Mouse (Mus musculus) CH12.LX (cell line): Measurements from ENCODE around the gene Tfg. TPM values are rescaled to one million over a fixed set of nuclear protein-coding genes. Genes with fewer than 3 reads are reported as not detected.

ENCODE experiments used
- DNase-seq: peaks from one replicate; pipeline ENCODE4 v3.0.0-alpha.2; 2013; ENCODE audit errors: extremely low read depth
- H3K27ac ChIP-seq: 2 replicates; pipeline ENCODE4 v1.5.1; 2012; ENCODE audit warnings: low read depth, mild to moderate bottlenecking, control low read depth, moderate library complexity; ENCODE audit not compliant: insufficient read depth
- H3K27me3 ChIP-seq: replicated peaks from 2 replicates; pipeline ENCODE3; 2012; ENCODE audit warnings: inconsistent platforms
- H3K36me3 ChIP-seq, 2 experiments: replicated peaks in 1 of 2; 2 replicates each; pipeline versions ENCODE3 to v1.6.1; 2012; ENCODE audit warnings: inconsistent platforms in 1 of 2, low read length in 1 of 2, mild to moderate bottlenecking in 1 of 2, mixed read lengths in 1 of 2, moderate library complexity in 1 of 2; ENCODE audit not compliant: control insufficient read depth in 1 of 2, insufficient read depth in 1 of 2
- H3K4me1 ChIP-seq, 2 experiments: 2 replicates each; pipeline ENCODE4 v1.6.1; 2012; ENCODE audit warnings: inconsistent platforms in 1 of 2, moderate library complexity in 1 of 2; ENCODE audit not compliant: insufficient read depth in 2 of 2, control insufficient read depth in 1 of 2
- H3K4me2 ChIP-seq: 2 replicates; pipeline ENCODE4 v1.6.1; 2012; ENCODE audit warnings: low read depth, mild to moderate bottlenecking, control low read depth; ENCODE audit not compliant: poor library complexity, insufficient read depth, severe bottlenecking
- H3K4me3 ChIP-seq, 3 experiments: fragments of 150-350 bp in 1 of 3; sonication (generic) in 1 of 3; replicated peaks in 1 of 3; 2 replicates each; pipeline versions ENCODE3 to v1.5.1; 2011 to 2012; ENCODE audit warnings: low read depth in 2 of 3, low read length in 2 of 3, mild to moderate bottlenecking in 2 of 3, moderate library complexity in 2 of 3, control low read depth in 1 of 3, improper control_type of control experiment in 1 of 3, inconsistent platforms in 1 of 3, mixed read lengths in 1 of 3; ENCODE audit not compliant: poor library complexity in 1 of 3
- H3K79me2 ChIP-seq: replicated peaks from 2 replicates; pipeline ENCODE4 v1.6.1; 2012; ENCODE audit warnings: mild to moderate bottlenecking, moderate library complexity; ENCODE audit not compliant: control insufficient read depth, poor library complexity, insufficient read depth, severe bottlenecking; ENCODE audit errors: extremely low read depth
- H3K9ac ChIP-seq: 2 replicates; pipeline ENCODE4 v1.6.1; 2012; ENCODE audit warnings: low read depth, mild to moderate bottlenecking, control low read depth, moderate library complexity; ENCODE audit not compliant: insufficient read depth
- H3K9me3 ChIP-seq: replicated peaks from 2 replicates; pipeline ENCODE3; 2012; ENCODE audit warnings: low read length, inconsistent platforms, mixed read lengths
- BHLHE40 ChIP-seq: IDR thresholded peaks from 2 replicates; pipeline ENCODE4 v1.6.1; 2011; ENCODE audit warnings: mild to moderate bottlenecking, low read depth, low read length, improper control_type of control experiment
- CHD1 ChIP-seq: IDR thresholded peaks from 2 replicates; pipeline ENCODE4 v1.6.1; 2012; ENCODE audit warnings: low read depth, low read length, improper control_type of control experiment, inconsistent platforms
- CHD2 ChIP-seq: IDR thresholded peaks from 2 replicates; pipeline ENCODE4 v1.6.1; 2011; ENCODE audit warnings: low read length, improper control_type of control experiment
- CTCF ChIP-seq, 2 experiments: IDR thresholded peaks in 1 of 2; conservative IDR thresholded peaks in 1 of 2; 2 replicates each; pipeline ENCODE4 v1.5.1; 2011 to 2012; ENCODE audit warnings: low read depth in 2 of 2, low read length in 2 of 2, improper control_type of control experiment in 1 of 2, inconsistent platforms in 1 of 2, mild to moderate bottlenecking in 1 of 2, moderate library complexity in 1 of 2
- E2F4 ChIP-seq: IDR thresholded peaks from 2 replicates; pipeline ENCODE4 v1.6.1; 2011; ENCODE audit warnings: low read depth, low read length, improper control_type of control experiment; ENCODE audit not compliant: insufficient replicate concordance
- ELF1 ChIP-seq: IDR thresholded peaks from 2 replicates; pipeline ENCODE4 v1.6.1; 2014; ENCODE audit warnings: low read depth, mild to moderate bottlenecking, inconsistent platforms, low read length, improper control_type of control experiment
- EP300 ChIP-seq: IDR thresholded peaks from 2 replicates; pipeline ENCODE4 v1.6.1; 2011; ENCODE audit warnings: low read length, improper control_type of control experiment
- ETS1 ChIP-seq: conservative IDR thresholded peaks from 2 replicates; pipeline ENCODE4 v1.6.1; 2012; ENCODE audit warnings: low read depth, mild to moderate bottlenecking, inconsistent platforms, low read length, improper control_type of control experiment, moderate library complexity
- GABPA ChIP-seq: IDR thresholded peaks from 2 replicates; pipeline ENCODE4 v1.6.1; 2012; ENCODE audit warnings: low read depth, low read length, improper control_type of control experiment, inconsistent platforms; ENCODE audit not compliant: insufficient replicate concordance
- HCFC1 ChIP-seq: IDR thresholded peaks from 2 replicates; pipeline ENCODE4 v1.6.1; 2012; ENCODE audit warnings: low read depth, mild to moderate bottlenecking, inconsistent platforms, low read length, improper control_type of control experiment
- IRF4 ChIP-seq: IDR thresholded peaks from 2 replicates; pipeline ENCODE4 v1.6.1; 2014; ENCODE audit warnings: low read depth, mild to moderate bottlenecking, inconsistent platforms, low read length, improper control_type of control experiment
- JUN ChIP-seq: IDR thresholded peaks from 2 replicates; pipeline ENCODE4 v1.6.1; 2011; ENCODE audit warnings: low read depth, mild to moderate bottlenecking, low read length, improper control_type of control experiment, moderate library complexity; ENCODE audit not compliant: insufficient read depth
- JUND ChIP-seq: conservative IDR thresholded peaks from 2 replicates; pipeline ENCODE4 v1.6.1; 2011; ENCODE audit warnings: low read depth, low read length, improper control_type of control experiment
- KAT2A ChIP-seq: IDR thresholded peaks from 2 replicates; pipeline ENCODE4 v1.6.1; 2012; ENCODE audit warnings: low read length, improper control_type of control experiment, inconsistent platforms; ENCODE audit not compliant: insufficient replicate concordance
- MAFK ChIP-seq: IDR thresholded peaks from 2 replicates; pipeline ENCODE4 v1.6.1; 2011; ENCODE audit warnings: low read length, improper control_type of control experiment; ENCODE audit not compliant: insufficient replicate concordance
- MAX ChIP-seq: IDR thresholded peaks from 2 replicates; pipeline ENCODE4 v1.6.1; 2011; ENCODE audit warnings: low read length, improper control_type of control experiment
- MAZ ChIP-seq: IDR thresholded peaks from 2 replicates; pipeline ENCODE4 v1.6.1; 2012; ENCODE audit warnings: low read depth, mild to moderate bottlenecking, inconsistent platforms, low read length, improper control_type of control experiment, moderate library complexity
- MEF2A ChIP-seq: IDR thresholded peaks from 2 replicates; pipeline ENCODE4 v1.6.1; 2014; ENCODE audit warnings: low read depth, mild to moderate bottlenecking, inconsistent platforms, low read length, improper control_type of control experiment, borderline replicate concordance
- MXI1 ChIP-seq: IDR thresholded peaks from 2 replicates; pipeline ENCODE4 v1.6.1; 2011; ENCODE audit warnings: mild to moderate bottlenecking, low read depth, low read length, improper control_type of control experiment
- MYC ChIP-seq: IDR thresholded peaks from 2 replicates; pipeline ENCODE4 v1.6.1; 2011; ENCODE audit warnings: low read depth, mild to moderate bottlenecking, improper control_type of control experiment, low read length
- NELFE ChIP-seq: IDR thresholded peaks from 2 replicates; pipeline ENCODE4 v1.6.1; 2011; ENCODE audit warnings: low read depth, low read length, improper control_type of control experiment
- NRF1 ChIP-seq: IDR thresholded peaks from 2 replicates; pipeline ENCODE4 v1.6.1; 2014; ENCODE audit warnings: low read depth, mild to moderate bottlenecking, inconsistent platforms, low read length, improper control_type of control experiment, moderate library complexity
- PAX5 ChIP-seq: IDR thresholded peaks from 2 replicates; pipeline ENCODE4 v1.6.1; 2012; ENCODE audit warnings: low read length, inconsistent platforms, mixed read lengths
- POLR2A ChIP-seq: IDR thresholded peaks from 2 replicates; pipeline ENCODE4 v1.6.1; 2011; ENCODE audit warnings: low read depth, mild to moderate bottlenecking, improper control_type of control experiment, low read length
- POLR2AphosphoS2 ChIP-seq: IDR thresholded peaks from 2 replicates; pipeline ENCODE4 v1.6.1; 2011; ENCODE audit warnings: low read depth, low read length, improper control_type of control experiment
- RAD21 ChIP-seq: IDR thresholded peaks from 2 replicates; pipeline ENCODE4 v1.6.1; 2011; ENCODE audit warnings: low read depth, mild to moderate bottlenecking, low read length, improper control_type of control experiment, moderate library complexity
- RCOR1 ChIP-seq: conservative IDR thresholded peaks from 2 replicates; pipeline ENCODE4 v1.6.1; 2012; ENCODE audit warnings: low read depth, mild to moderate bottlenecking, inconsistent platforms, low read length, improper control_type of control experiment
- SIN3A ChIP-seq: IDR thresholded peaks from 2 replicates; pipeline ENCODE4 v1.6.1; 2012; ENCODE audit warnings: low read length, improper control_type of control experiment, inconsistent platforms
- SMC3 ChIP-seq: IDR thresholded peaks from 2 replicates; pipeline ENCODE4 v1.6.1; 2011; ENCODE audit warnings: low read depth, low read length, improper control_type of control experiment
- TBP ChIP-seq: conservative IDR thresholded peaks from 2 replicates; pipeline ENCODE4 v1.6.1; 2011; ENCODE audit warnings: low read depth, low read length, improper control_type of control experiment
- TCF12 ChIP-seq: IDR thresholded peaks from 2 replicates; pipeline ENCODE4 v1.6.1; 2014; ENCODE audit warnings: low read depth, mild to moderate bottlenecking, inconsistent platforms, low read length, improper control_type of control experiment
- UBTF ChIP-seq: IDR thresholded peaks from 2 replicates; pipeline ENCODE4 v1.6.1; 2012; ENCODE audit warnings: low read depth, mild to moderate bottlenecking, inconsistent platforms, low read length, improper control_type of control experiment, moderate library complexity
- USF1 ChIP-seq: IDR thresholded peaks from 2 replicates; pipeline ENCODE4 v1.6.1; 2014; ENCODE audit warnings: low read depth, mild to moderate bottlenecking, inconsistent platforms, low read length, improper control_type of control experiment
- USF2 ChIP-seq: conservative IDR thresholded peaks from 2 replicates; pipeline ENCODE4 v1.6.1; 2011; ENCODE audit warnings: low read depth, low read length, improper control_type of control experiment
- ZC3H11A ChIP-seq: IDR thresholded peaks from 2 replicates; pipeline ENCODE4 v1.6.1; 2012; ENCODE audit warnings: low read depth, mild to moderate bottlenecking, inconsistent platforms, low read length, improper control_type of control experiment
- ZKSCAN1 ChIP-seq: IDR thresholded peaks from 2 replicates; pipeline ENCODE4 v1.6.1; 2012; ENCODE audit warnings: low read depth, inconsistent platforms, low read length, improper control_type of control experiment, borderline replicate concordance
- ZMIZ1 ChIP-seq: IDR thresholded peaks from 2 replicates; pipeline ENCODE4 v1.6.1; 2012; ENCODE audit warnings: low read depth, mild to moderate bottlenecking, inconsistent platforms, low read length, improper control_type of control experiment
- ZNF384 ChIP-seq: IDR thresholded peaks from 2 replicates; pipeline ENCODE4 v1.6.1; 2012; ENCODE audit warnings: low read depth, low read length, improper control_type of control experiment, inconsistent platforms
- dilution Hi-C: fragments of 300-500 bp; cut with MboI; formaldehyde crosslinking; loops from 2 replicates; pipeline ENCODE4 v1.14.3; 2020; ENCODE audit warnings: low sequenced_read_pairs; ENCODE audit not compliant: extremely low pct_unique_long_range_greater_than_20kb, extremely low pct_ligation_motif_present
- in situ Hi-C: fragments of 300-500 bp; cut with MboI; formaldehyde crosslinking; loops from 3 replicates; pipeline ENCODE4 v1.14.3; 2019; ENCODE audit warnings: low sequenced_read_pairs, low pct_ligation_motif_present, low pct_unique_long_range_greater_than_20kb, mixed read lengths
- polyA plus RNA-seq: library from polyadenylated mRNA; unstranded; fragments of >175 nt; gene quantifications from 2 replicates; pipeline ENCODE4 v1.2.1, GENCODE M21; 2012; ENCODE audit warnings: low read depth; ENCODE audit not compliant: insufficient read length
- total RNA-seq, 2 experiments: library from RNA; depleted of rRNA; stranded (reverse); fragments of 300-350 nt in 1 of 2; fragments of >200 nt in 1 of 2; gene quantifications; 2 replicates each; pipeline ENCODE4 v1.2.3; 2012 to 2014

Tfg gene
- total and polyA plus RNA-seq, 3 experiments, result 54.2 to 132 (median 103) TPM

- no peak for TF ChIP-seq ZKSCAN1
- TF ChIP-seq ZMIZ1, result no peak
- no peak for TF ChIP-seq CHD2
- TF ChIP-seq MAZ, result no peak
- TF ChIP-seq USF1, result no peak
- TF ChIP-seq ETS1, result no peak
- TF ChIP-seq IRF4, result peak; percentile 32; the same call in 1 of the 2 replicates
- peak; percentile 36; the same call in 1 of the 2 replicates for TF ChIP-seq TCF12
- TF ChIP-seq MXI1, result peak; percentile 50; the same call in 1 of the 2 replicates
- peak; percentile 83 for TF ChIP-seq SMC3
- no peak for TF ChIP-seq NRF1
- TF ChIP-seq CHD1, result no peak
- no peak for TF ChIP-seq MAX
- peak; percentile 77 for TF ChIP-seq RAD21
- no peak for TF ChIP-seq RCOR1
- TF ChIP-seq HCFC1, result no peak
- no peak for TF ChIP-seq USF2
- TF ChIP-seq ELF1, result no peak
- no peak for TF ChIP-seq TBP
- TF ChIP-seq CTCF (conservative IDR thresholded peaks at IDR 0.05 in 1 of 2, IDR thresholded peaks at IDR 0.05 in 1 of 2; ENCODE audit: low read depth in 2 of 2, low read length in 2 of 2), result peak in 1 of 2 experiments; percentile 79; a peak in 2 of 4 replicates
- no peak for TF ChIP-seq UBTF
- TF ChIP-seq PAX5, result no peak
- no peak for TF ChIP-seq POLR2AphosphoS2
- 0 out of 2 replicates have a peak, but pooled peaks have one; percentile 32 for TF ChIP-seq BHLHE40
- TF ChIP-seq ZC3H11A, result peak; percentile 23; the same call in 1 of the 2 replicates
- TF ChIP-seq GABPA, result no peak
- no peak for TF ChIP-seq NELFE
- no peak for TF ChIP-seq MAFK
- TF ChIP-seq MYC, result no peak
- TF ChIP-seq JUN, result peak; percentile 29; the same call in 1 of the 2 replicates
- no peak for TF ChIP-seq KAT2A
- TF ChIP-seq MEF2A, result no peak
- TF ChIP-seq E2F4, result no peak
- TF ChIP-seq SIN3A, result no peak
- peak; percentile 56; the same call in 1 of the 2 replicates for TF ChIP-seq JUND
- TF ChIP-seq EP300, result no peak
- TF ChIP-seq ZNF384, result peak; percentile 63
- TF ChIP-seq POLR2A, result no peak
- H3K27ac ChIP-seq, result no peak overlapping the region
- peak overlapping the region; percentile 39; the same call in 1 of the 2 replicates for H3K4me2 ChIP-seq
- H3K79me2 ChIP-seq, result no peaks in the 10 kb centered on the region
- dilution Hi-C loops (no loop called here), in situ Hi-C loops (no loop called here)
- no peak overlapping the region for H3K9ac ChIP-seq
- DNase-seq, result peak; percentile 48
- no peaks in the 10 kb centered on the region for H3K36me3 ChIP-seq
- no peaks in the 10 kb centered on the region for H3K27me3 ChIP-seq
- peaks cover 0 to 5% of the 10 kb centered on the region in 2 experiments; a peak in 2 of 4 replicates for H3K4me1 ChIP-seq
- no peaks in the 10 kb centered on the region for H3K9me3 ChIP-seq
- no peak overlapping the region for H3K4me3 ChIP-seq
Observed at GRCm38 (mm10) chr16:56677146-56677545, 40.1 kb downstream of the Tfg start.
